Mouse (Mus musculus) lung, embryonic 14.5 days (tissue): ENCODE measurements at regions not wholly inside any gene's neighbourhood (a gene's known extent, or its start where the extent isn't known, plus 50 kb on each side); places are given as distances from the start of the nearest gene placed in this dataset.

Experiments
- ATAC-seq: fragments of 200-750 bp; cut with Nextera tagmentation; 2 replicates; pipeline ENCODE4 v1.8.0; 2017; ENCODE audit warnings: mild to moderate bottlenecking, moderate TSS enrichment, moderate library complexity; ENCODE audit not compliant: insufficient read depth
- DNase-seq: peaks from one replicate; pipeline ENCODE4 v3.0.0-alpha.2; 2015
- H3K27ac ChIP-seq: fragments of 300-500 bp; sonication (generic); 2 replicates; pipeline ENCODE4 v1.5.1; 2014; ENCODE audit warnings: low read depth, mild to moderate bottlenecking, moderate library complexity
- H3K27me3 ChIP-seq: fragments of 300-500 bp; sonication (generic); 2 replicates; pipeline ENCODE4 v1.6.1; 2014; ENCODE audit warnings: low read length, control low read depth; ENCODE audit not compliant: insufficient read depth
- H3K36me3 ChIP-seq: fragments of 300-500 bp; sonication (generic); 2 replicates; pipeline ENCODE4 v1.6.1; 2014; ENCODE audit warnings: control low read depth; ENCODE audit not compliant: insufficient read depth
- H3K4me1 ChIP-seq: fragments of 300-500 bp; sonication (generic); 2 replicates; pipeline ENCODE4 v1.6.1; 2014; ENCODE audit warnings: antibody characterized with exemption, control low read depth; ENCODE audit not compliant: insufficient read depth
- H3K4me2 ChIP-seq: fragments of 300-500 bp; sonication (generic); 2 replicates; pipeline ENCODE4 v1.6.1; 2014; ENCODE audit warnings: mild to moderate bottlenecking
- H3K4me3 ChIP-seq: fragments of 300-500 bp; sonication (generic); 2 replicates; pipeline ENCODE4 v1.5.1; 2014; ENCODE audit warnings: low read depth, low read length
- H3K9ac ChIP-seq: fragments of 300-500 bp; sonication (generic); 2 replicates; pipeline ENCODE4 v1.6.1; 2014
- H3K9me3 ChIP-seq: fragments of 300-500 bp; sonication (generic); 2 replicates; pipeline ENCODE4 v1.6.1; 2016; ENCODE audit warnings: low read depth, low read length, control low read depth
- CTCF ChIP-seq: IDR thresholded peaks from 2 replicates; pipeline ENCODE4 v1.5.1; 2016; ENCODE audit warnings: antibody characterized with exemption, low read depth
- WGBS: fragments of 180-500 bp; shearing (Covaris S2); extraction: QIAGEN DNeasy Blood & Tissue Kit; methylation state at CpG from one replicate; pipeline ENCODE4 v1.1.7; 2014; 5-methylcytosine and 5-hydroxymethylcytosine counted together

DNA sequence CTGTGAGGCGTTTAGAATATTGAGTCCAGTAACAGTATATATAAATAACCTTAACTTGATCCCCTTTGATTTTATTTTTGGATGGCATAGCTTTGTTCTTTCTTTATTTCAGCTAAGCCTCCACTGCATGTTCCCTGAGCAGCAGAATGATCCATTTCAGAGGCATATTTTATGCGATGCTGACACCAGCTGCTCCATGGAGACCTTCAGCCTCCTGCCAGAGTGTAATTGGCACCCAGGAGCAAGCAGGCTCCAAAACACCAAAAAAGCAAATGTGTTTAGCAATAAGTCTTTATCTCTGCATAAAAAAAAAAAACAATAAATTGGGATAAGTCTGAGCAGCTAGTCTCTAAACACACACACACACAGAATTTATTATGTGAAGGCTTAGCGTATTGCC, 170.7 kb upstream of the Dkk2 start:
- Histone ChIP-seq H3K27me3 (no peaks in the 10 kb centered on the region), H3K9ac (no peak overlapping the region), H3K9me3 (0 out of 2 replicates have a peak, but pooled peaks cover 3% of the 10 kb centered on the region), H3K36me3 (no peaks in the 10 kb centered on the region), H3K4me3 (no peak overlapping the region), H3K4me2 (no peak overlapping the region), H3K4me1 (no peaks in the 10 kb centered on the region), H3K27ac (no peak overlapping the region)
- no peak for DNase-seq
- WGBS, result 70% methylated on average over 3 of the region's 3 CpGs
- no peak for ATAC-seq
- TF ChIP-seq CTCF, result no peak

DNA sequence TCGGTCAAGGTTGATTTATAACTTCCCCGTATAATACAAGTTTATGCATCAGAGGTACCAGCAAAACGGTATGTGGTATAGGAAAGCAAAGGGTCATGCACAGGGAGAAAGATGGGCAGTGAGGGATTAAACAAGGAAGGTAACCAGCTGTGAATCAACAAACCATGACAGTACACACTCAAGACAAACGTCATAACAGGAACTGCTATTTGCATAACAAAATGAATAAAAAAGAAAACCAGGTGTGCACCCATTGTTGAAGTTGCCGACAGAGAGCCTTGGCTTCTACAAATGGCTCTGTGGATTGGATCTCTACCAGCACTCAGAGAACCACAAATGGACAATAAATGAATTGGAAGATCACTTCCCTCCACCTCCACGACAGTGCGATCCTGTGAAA, 170.1 kb upstream of the Dkk2 start:
- Histone ChIP-seq H3K27ac (no peak overlapping the region), H3K27me3 (no peaks in the 10 kb centered on the region), H3K4me1 (no peaks in the 10 kb centered on the region), H3K9me3 (0 out of 2 replicates have a peak, but pooled peaks cover 3% of the 10 kb centered on the region), H3K36me3 (no peaks in the 10 kb centered on the region), H3K4me3 (no peak overlapping the region), H3K9ac (no peak overlapping the region), H3K4me2 (no peak overlapping the region)
- no peak for DNase-seq
- 76% methylated on average over 7 of the region's 7 CpGs for WGBS
- ATAC-seq, result no peak
- TF ChIP-seq CTCF, result no peak

DNA sequence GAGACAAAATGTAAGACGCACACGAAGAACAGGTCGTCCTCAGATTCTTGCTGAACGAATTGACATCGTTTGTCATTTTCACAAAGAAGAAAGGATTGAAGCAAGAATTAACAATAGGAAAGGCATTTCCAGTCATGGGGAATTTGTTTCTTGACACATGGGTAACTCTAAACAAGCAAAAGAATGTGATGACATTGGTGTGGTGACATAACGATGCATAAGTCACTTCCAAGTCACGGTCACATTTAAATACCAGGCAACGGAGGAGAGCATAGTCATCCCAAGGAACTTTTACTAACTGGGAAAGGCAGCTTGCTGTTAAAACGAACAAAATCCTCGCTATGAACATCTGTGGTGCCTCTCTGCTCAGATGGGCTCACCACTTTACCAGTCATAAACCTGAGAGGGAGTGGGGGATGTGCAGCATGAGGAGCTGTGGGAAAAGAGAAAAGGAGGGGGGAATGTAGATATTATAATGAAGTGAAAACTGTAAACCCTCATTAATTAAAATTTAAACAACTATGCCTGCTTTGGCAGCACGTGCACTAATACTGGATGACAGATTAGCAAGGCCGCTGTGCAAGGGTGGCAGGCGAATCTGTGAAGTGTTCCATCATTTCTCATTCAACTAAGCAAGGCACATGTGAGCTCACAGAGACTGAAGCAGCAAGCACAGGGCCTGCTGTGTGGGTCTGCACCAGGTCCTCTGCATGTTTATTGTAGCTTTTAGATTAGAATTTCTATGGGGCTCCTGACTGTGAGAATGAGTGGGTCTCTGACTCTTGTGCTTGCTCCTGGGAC, 167.2 kb upstream of the Dkk2 start:
- 81% methylated on average over 13 of the region's 13 CpGs for WGBS
- H3K27ac ChIP-seq, result no peak overlapping the region
- no peak overlapping the region for H3K4me3 ChIP-seq
- H3K9me3 ChIP-seq, result 0 out of 2 replicates have a peak, but pooled peaks cover 3% of the 10 kb centered on the region
- H3K4me2 ChIP-seq, result no peak overlapping the region
- no peaks in the 10 kb centered on the region for H3K36me3 ChIP-seq
- H3K27me3 ChIP-seq, result no peaks in the 10 kb centered on the region
- no peak overlapping the region for H3K9ac ChIP-seq
- ATAC-seq (no peak), DNase-seq (no peak)
- H3K4me1 ChIP-seq, result no peaks in the 10 kb centered on the region
- no peak for TF ChIP-seq CTCF

DNA sequence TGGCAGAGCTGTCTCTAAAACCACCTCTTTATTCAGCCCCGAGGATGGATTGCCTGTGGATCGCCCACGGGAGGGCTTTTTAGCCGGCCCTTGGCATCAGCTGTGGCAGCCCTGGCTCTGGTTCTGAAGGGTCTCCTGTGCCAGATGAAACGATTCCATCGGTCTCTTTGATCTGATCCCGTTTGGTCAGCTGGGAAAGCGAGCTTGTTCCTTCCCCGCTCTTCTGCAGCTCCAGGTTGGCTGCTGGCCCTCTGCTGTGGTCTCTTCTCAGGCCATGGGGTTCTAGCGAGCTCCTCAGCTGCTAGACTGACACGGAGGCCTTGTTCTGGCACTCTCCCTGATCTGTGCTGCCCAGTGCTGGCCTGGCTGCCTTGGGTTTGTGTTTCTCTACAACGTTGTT, 165.6 kb upstream of the Dkk2 start:
- H3K27me3 ChIP-seq, result no peaks in the 10 kb centered on the region
- no peak overlapping the region for H3K27ac ChIP-seq
- WGBS, result 59% methylated on average over 12 of the region's 12 CpGs
- 0 out of 2 replicates have a peak, but pooled peaks cover 3% of the 10 kb centered on the region for H3K9me3 ChIP-seq
- no peak for TF ChIP-seq CTCF
- DNase-seq (no peak), ATAC-seq (no peak)
- H3K4me1 ChIP-seq, result no peaks in the 10 kb centered on the region
- no peak overlapping the region for H3K4me3 ChIP-seq
- no peak overlapping the region for H3K4me2 ChIP-seq
- H3K36me3 ChIP-seq, result no peaks in the 10 kb centered on the region
- H3K9ac ChIP-seq, result no peak overlapping the region

DNA sequence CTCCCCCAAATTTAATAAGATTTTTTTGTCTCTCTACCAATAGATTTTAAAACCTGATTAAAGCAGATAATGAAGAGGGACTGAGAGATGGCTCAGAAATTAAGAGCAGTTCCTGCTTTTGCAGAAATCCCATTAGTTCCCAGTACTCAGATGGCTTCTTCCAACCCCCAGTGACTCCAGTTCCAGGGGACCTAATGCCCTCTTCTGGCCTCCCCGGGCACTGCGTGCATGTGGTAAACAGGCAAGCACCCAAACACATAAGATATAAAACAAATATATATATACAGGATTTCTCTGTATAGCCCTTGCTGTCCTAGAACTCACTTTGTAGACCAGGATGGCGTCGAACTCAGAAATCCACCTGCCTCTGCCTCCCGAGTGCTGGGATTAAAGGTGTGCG, 163.9 kb upstream of the Dkk2 start:
- WGBS, result 77% methylated on average over 6 of the region's 6 CpGs

DNA sequence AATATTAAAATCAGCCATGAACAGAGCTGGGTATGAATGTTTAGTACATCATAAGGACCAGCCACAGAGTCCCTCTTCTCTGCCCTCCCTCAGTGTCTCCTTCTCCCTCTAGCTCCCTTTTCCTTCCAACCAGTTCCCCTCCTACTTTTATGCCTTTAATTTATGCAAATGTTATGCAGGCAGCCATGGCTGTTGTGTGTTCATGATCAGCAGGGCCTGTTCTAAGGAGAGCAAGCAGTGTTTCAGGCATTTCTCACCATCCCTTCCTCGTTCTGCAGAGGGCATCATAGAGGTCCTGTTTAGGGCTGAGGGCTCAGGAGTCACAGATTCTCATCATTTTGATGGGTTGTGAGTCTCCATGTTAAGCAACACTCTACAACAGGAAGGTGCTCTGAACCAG, 162.4 kb upstream of the Dkk2 start:
- DNase-seq, result no peak
- TF ChIP-seq CTCF, result no peak
- H3K27me3 ChIP-seq, result no peaks in the 10 kb centered on the region
- no peak for ATAC-seq
- no peak overlapping the region for H3K4me2 ChIP-seq
- H3K4me1 ChIP-seq, result no peaks in the 10 kb centered on the region
- H3K9me3 ChIP-seq, result 0 out of 2 replicates have a peak, but pooled peaks cover 3% of the 10 kb centered on the region
- H3K36me3 ChIP-seq, result no peaks in the 10 kb centered on the region
- 42% methylated on average over 1 of the region's 1 CpGs for WGBS
- H3K4me3 ChIP-seq, result no peak overlapping the region
- no peak overlapping the region for H3K9ac ChIP-seq
- H3K27ac ChIP-seq, result no peak overlapping the region

More for the DNA sequence above, 163.9 kb upstream of the Dkk2 start:
- Histone ChIP-seq H3K4me3 (no peak overlapping the region), H3K4me2 (no peak overlapping the region), H3K4me1 (no peaks in the 10 kb centered on the region), H3K9me3 (0 out of 2 replicates have a peak, but pooled peaks cover 3% of the 10 kb centered on the region), H3K36me3 (no peaks in the 10 kb centered on the region), H3K27ac (no peak overlapping the region), H3K9ac (no peak overlapping the region), H3K27me3 (no peaks in the 10 kb centered on the region)
- no peak for ATAC-seq
- TF ChIP-seq CTCF, result peak; percentile 54
- DNase-seq, result peak; percentile 52

DNA sequence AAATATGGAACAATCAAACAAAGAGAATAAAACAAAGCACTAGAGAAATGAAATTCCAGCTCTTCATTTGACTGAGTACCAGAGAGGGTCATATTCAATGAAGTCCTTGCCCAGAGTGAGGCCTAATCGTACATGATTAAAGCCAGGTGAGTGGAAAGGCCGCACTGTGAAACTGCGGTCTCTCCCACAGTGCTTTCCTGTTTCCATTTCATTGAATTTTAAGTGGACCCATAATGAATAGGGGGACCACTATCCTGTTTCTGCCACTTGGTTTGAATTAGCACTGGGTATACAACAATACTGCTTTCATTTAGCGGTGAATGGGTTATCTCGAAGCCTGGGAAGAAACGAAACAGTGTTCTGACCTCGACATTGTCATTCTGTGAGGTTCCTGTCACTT, 144.2 kb upstream of the Dkk2 start:
- Histone ChIP-seq H3K27me3 (no peaks in the 10 kb centered on the region), H3K9ac (no peak overlapping the region), H3K36me3 (no peaks in the 10 kb centered on the region), H3K27ac (no peak overlapping the region), H3K4me1 (no peaks in the 10 kb centered on the region), H3K4me3 (no peak overlapping the region), H3K9me3 (no peaks in the 10 kb centered on the region), H3K4me2 (no peak overlapping the region)
- DNase-seq, result no peak
- TF ChIP-seq CTCF, result no peak
- ATAC-seq, result no peak
- 85% methylated on average over 7 of the region's 7 CpGs for WGBS
